Mouse (Mus musculus) CH12.LX (cell line): ENCODE measurements at regions not wholly inside any gene's neighbourhood (a gene's known extent, or its start where the extent isn't known, plus 50 kb on each side); places are given as distances from the start of the nearest gene placed in this dataset.
A peak's percentile ranks its signal among the peaks of the same experiment; 100 is the strongest.

Experiments
- DNase-seq: peaks from one replicate; pipeline ENCODE4 v3.0.0-alpha.2; 2013; ENCODE audit errors: extremely low read depth
- H3K27ac ChIP-seq: 2 replicates; pipeline ENCODE4 v1.5.1; 2012; ENCODE audit warnings: low read depth, mild to moderate bottlenecking, control low read depth, moderate library complexity; ENCODE audit not compliant: insufficient read depth
- H3K27me3 ChIP-seq: replicated peaks from 2 replicates; pipeline ENCODE3; 2012; ENCODE audit warnings: inconsistent platforms
- H3K36me3 ChIP-seq, 2 experiments: replicated peaks in 1 of 2; 2 replicates each; pipeline versions ENCODE3 to v1.6.1; 2012; ENCODE audit warnings: inconsistent platforms in 1 of 2, low read length in 1 of 2, mild to moderate bottlenecking in 1 of 2, mixed read lengths in 1 of 2, moderate library complexity in 1 of 2; ENCODE audit not compliant: control insufficient read depth in 1 of 2, insufficient read depth in 1 of 2
- H3K4me1 ChIP-seq, 2 experiments: 2 replicates each; pipeline ENCODE4 v1.6.1; 2012; ENCODE audit warnings: inconsistent platforms in 1 of 2, moderate library complexity in 1 of 2; ENCODE audit not compliant: insufficient read depth in 2 of 2, control insufficient read depth in 1 of 2
- H3K4me2 ChIP-seq: 2 replicates; pipeline ENCODE4 v1.6.1; 2012; ENCODE audit warnings: low read depth, mild to moderate bottlenecking, control low read depth; ENCODE audit not compliant: poor library complexity, insufficient read depth, severe bottlenecking
- H3K4me3 ChIP-seq, 3 experiments: fragments of 150-350 bp in 1 of 3; sonication (generic) in 1 of 3; replicated peaks in 1 of 3; 2 replicates each; pipeline versions ENCODE3 to v1.5.1; 2011 to 2012; ENCODE audit warnings: low read depth in 2 of 3, low read length in 2 of 3, mild to moderate bottlenecking in 2 of 3, moderate library complexity in 2 of 3, control low read depth in 1 of 3, improper control_type of control experiment in 1 of 3, inconsistent platforms in 1 of 3, mixed read lengths in 1 of 3; ENCODE audit not compliant: poor library complexity in 1 of 3
- H3K79me2 ChIP-seq: replicated peaks from 2 replicates; pipeline ENCODE4 v1.6.1; 2012; ENCODE audit warnings: mild to moderate bottlenecking, moderate library complexity; ENCODE audit not compliant: control insufficient read depth, poor library complexity, insufficient read depth, severe bottlenecking; ENCODE audit errors: extremely low read depth
- H3K9ac ChIP-seq: 2 replicates; pipeline ENCODE4 v1.6.1; 2012; ENCODE audit warnings: low read depth, mild to moderate bottlenecking, control low read depth, moderate library complexity; ENCODE audit not compliant: insufficient read depth
- H3K9me3 ChIP-seq: replicated peaks from 2 replicates; pipeline ENCODE3; 2012; ENCODE audit warnings: low read length, inconsistent platforms, mixed read lengths
- CTCF ChIP-seq, 2 experiments: IDR thresholded peaks in 1 of 2; conservative IDR thresholded peaks in 1 of 2; 2 replicates each; pipeline ENCODE4 v1.5.1; 2011 to 2012; ENCODE audit warnings: low read depth in 2 of 2, low read length in 2 of 2, improper control_type of control experiment in 1 of 2, inconsistent platforms in 1 of 2, mild to moderate bottlenecking in 1 of 2, moderate library complexity in 1 of 2
- ELF1 ChIP-seq: IDR thresholded peaks from 2 replicates; pipeline ENCODE4 v1.6.1; 2014; ENCODE audit warnings: low read depth, mild to moderate bottlenecking, inconsistent platforms, low read length, improper control_type of control experiment
- EP300 ChIP-seq: IDR thresholded peaks from 2 replicates; pipeline ENCODE4 v1.6.1; 2011; ENCODE audit warnings: low read length, improper control_type of control experiment
- ETS1 ChIP-seq: conservative IDR thresholded peaks from 2 replicates; pipeline ENCODE4 v1.6.1; 2012; ENCODE audit warnings: low read depth, mild to moderate bottlenecking, inconsistent platforms, low read length, improper control_type of control experiment, moderate library complexity
- IRF4 ChIP-seq: IDR thresholded peaks from 2 replicates; pipeline ENCODE4 v1.6.1; 2014; ENCODE audit warnings: low read depth, mild to moderate bottlenecking, inconsistent platforms, low read length, improper control_type of control experiment
- KAT2A ChIP-seq: IDR thresholded peaks from 2 replicates; pipeline ENCODE4 v1.6.1; 2012; ENCODE audit warnings: low read length, improper control_type of control experiment, inconsistent platforms; ENCODE audit not compliant: insufficient replicate concordance
- NRF1 ChIP-seq: IDR thresholded peaks from 2 replicates; pipeline ENCODE4 v1.6.1; 2014; ENCODE audit warnings: low read depth, mild to moderate bottlenecking, inconsistent platforms, low read length, improper control_type of control experiment, moderate library complexity
- RAD21 ChIP-seq: IDR thresholded peaks from 2 replicates; pipeline ENCODE4 v1.6.1; 2011; ENCODE audit warnings: low read depth, mild to moderate bottlenecking, low read length, improper control_type of control experiment, moderate library complexity
- SMC3 ChIP-seq: IDR thresholded peaks from 2 replicates; pipeline ENCODE4 v1.6.1; 2011; ENCODE audit warnings: low read depth, low read length, improper control_type of control experiment
- TCF12 ChIP-seq: IDR thresholded peaks from 2 replicates; pipeline ENCODE4 v1.6.1; 2014; ENCODE audit warnings: low read depth, mild to moderate bottlenecking, inconsistent platforms, low read length, improper control_type of control experiment
- USF2 ChIP-seq: conservative IDR thresholded peaks from 2 replicates; pipeline ENCODE4 v1.6.1; 2011; ENCODE audit warnings: low read depth, low read length, improper control_type of control experiment
- ZC3H11A ChIP-seq: IDR thresholded peaks from 2 replicates; pipeline ENCODE4 v1.6.1; 2012; ENCODE audit warnings: low read depth, mild to moderate bottlenecking, inconsistent platforms, low read length, improper control_type of control experiment
- ZNF384 ChIP-seq: IDR thresholded peaks from 2 replicates; pipeline ENCODE4 v1.6.1; 2012; ENCODE audit warnings: low read depth, low read length, improper control_type of control experiment, inconsistent platforms
- dilution Hi-C: fragments of 300-500 bp; cut with MboI; formaldehyde crosslinking; loops from 2 replicates; pipeline ENCODE4 v1.14.3; 2020; ENCODE audit warnings: low sequenced_read_pairs; ENCODE audit not compliant: extremely low pct_unique_long_range_greater_than_20kb, extremely low pct_ligation_motif_present
- in situ Hi-C: fragments of 300-500 bp; cut with MboI; formaldehyde crosslinking; loops from 3 replicates; pipeline ENCODE4 v1.14.3; 2019; ENCODE audit warnings: low sequenced_read_pairs, low pct_ligation_motif_present, low pct_unique_long_range_greater_than_20kb, mixed read lengths

DNA sequence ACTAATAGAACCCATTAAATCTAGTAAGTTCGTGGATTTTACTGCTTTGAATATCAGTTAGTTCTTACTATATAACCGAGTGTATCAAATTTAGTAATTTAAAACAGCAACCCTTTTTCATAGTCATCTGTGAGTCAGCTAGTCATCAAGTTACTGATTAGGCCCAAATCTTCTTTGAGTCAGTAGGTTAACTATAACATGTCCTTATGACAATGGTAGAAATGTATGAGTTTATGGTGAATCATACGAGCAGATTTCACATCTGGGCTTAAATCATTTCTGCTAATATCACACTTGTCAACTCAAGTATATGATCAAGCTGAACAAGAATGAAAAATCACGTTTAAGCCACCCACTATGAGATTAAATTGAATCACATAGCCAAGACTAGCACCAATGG is 226.7 kb upstream of the Arx start:
- Histone ChIP-seq H3K79me2 (no peaks in the 10 kb centered on the region), H3K27ac (no peak overlapping the region), H3K4me3 (no peak overlapping the region), H3K27me3 (no peaks in the 10 kb centered on the region), H3K4me1 (no peaks in the 10 kb centered on the region), H3K36me3 (no peaks in the 10 kb centered on the region), H3K9me3 (no peaks in the 10 kb centered on the region), H3K4me2 (no peak overlapping the region), H3K9ac (no peak overlapping the region)
- no peak for DNase-seq
- in situ Hi-C loops (no loop called here), dilution Hi-C loops (no loop called here)
- TF ChIP-seq USF2: no peak
- no peak for TF ChIP-seq TCF12
- no peak for TF ChIP-seq KAT2A
- no peak for TF ChIP-seq ZNF384
- TF ChIP-seq ETS1: no peak
- TF ChIP-seq EP300: no peak
- TF ChIP-seq ELF1: no peak

DNA sequence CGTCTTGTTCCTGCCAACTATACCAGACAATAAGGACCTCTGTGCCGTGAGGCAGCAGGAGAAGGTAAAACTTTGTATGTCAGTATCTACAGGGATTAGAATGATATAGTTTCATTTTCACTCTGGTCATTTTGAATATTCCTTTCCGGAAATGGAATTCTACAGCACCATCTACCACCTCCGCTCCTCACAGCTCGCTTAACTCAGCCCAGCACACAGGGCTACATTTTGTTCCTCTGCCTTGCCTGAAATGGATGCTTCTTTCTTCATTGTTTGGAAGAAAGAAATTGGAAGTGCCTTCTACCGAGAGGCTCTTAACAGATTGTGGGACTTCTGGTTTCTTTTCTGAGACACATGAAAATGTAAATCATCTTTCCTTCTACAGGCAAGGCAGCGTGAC is 217.4 kb upstream of the Arx start:
- Histone ChIP-seq H3K9me3 (no peaks in the 10 kb centered on the region), H3K4me1 (no peaks in the 10 kb centered on the region), H3K9ac (no peak overlapping the region)
- dilution Hi-C loops: no loop called here
- TF ChIP-seq ZC3H11A (no peak), IRF4 (no peak), NRF1 (no peak), KAT2A (no peak)
- TF ChIP-seq, all 38 proteins: peak for 0
- in situ Hi-C loops: no loop called here
- H3K4me2 ChIP-seq: peak overlapping the region; percentile 78
- H3K4me3 ChIP-seq: peak overlapping the region in 1 of 3 experiments; percentile 41
- H3K36me3 ChIP-seq: no peaks in the 10 kb centered on the region
- no peak overlapping the region for H3K27ac ChIP-seq
- no peaks in the 10 kb centered on the region for H3K27me3 ChIP-seq
- DNase-seq: no peak
- H3K79me2 ChIP-seq: no peaks in the 10 kb centered on the region

DNA sequence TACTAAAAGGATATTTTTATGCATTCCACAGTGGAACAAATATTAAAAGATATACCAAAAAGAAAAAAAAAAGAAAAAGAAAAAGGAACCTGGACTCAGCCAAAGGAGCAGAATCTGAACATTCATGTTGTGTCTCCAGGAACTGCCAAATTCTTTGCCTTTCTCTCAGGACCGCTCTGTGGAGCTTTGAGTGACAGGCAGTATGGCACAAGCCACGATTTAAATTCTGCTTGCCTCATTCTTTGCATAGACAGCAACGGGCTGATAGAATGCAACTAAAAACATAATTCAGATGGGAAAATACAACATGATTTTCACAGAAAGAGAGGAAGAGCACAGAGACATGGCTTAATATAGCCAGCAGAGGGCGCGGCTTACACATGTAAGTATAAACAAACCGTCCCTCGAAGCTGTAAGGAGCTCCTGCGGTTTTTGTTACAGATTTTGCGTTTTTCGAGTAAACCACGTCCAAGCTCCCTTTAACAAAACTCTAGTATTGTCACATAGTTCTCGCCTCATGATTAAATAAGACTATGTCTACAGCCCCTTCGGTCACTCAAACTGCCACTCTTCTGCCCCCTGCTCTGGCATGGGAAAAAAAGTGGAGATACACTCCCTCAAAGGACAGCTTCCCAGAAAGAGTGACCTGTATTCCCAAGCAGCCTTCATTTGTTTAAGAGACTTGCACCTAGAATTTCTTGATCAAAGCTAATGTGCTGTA is 216.5 kb upstream of the Arx start:
- no peaks in the 10 kb centered on the region for H3K27me3 ChIP-seq
- H3K27ac ChIP-seq: no peak overlapping the region
- no peaks in the 10 kb centered on the region for H3K4me1 ChIP-seq
- peak; percentile 67 for DNase-seq
- dilution Hi-C loops (no loop called here), in situ Hi-C loops (no loop called here)
- H3K36me3 ChIP-seq: no peaks in the 10 kb centered on the region
- TF ChIP-seq RAD21 (peak; percentile 65), CTCF (conservative IDR thresholded peaks at IDR 0.05 in 1 of 2, IDR thresholded peaks at IDR 0.05 in 1 of 2; ENCODE audit: low read depth in 2 of 2, low read length in 2 of 2) (peak in 1 of 2 experiments; percentile 68; a peak in 2 of 4 replicates), ZC3H11A (no peak), ZNF384 (no peak), SMC3 (peak; percentile 40; the same call in 1 of the 2 replicates)
- H3K4me3 ChIP-seq: no peak overlapping the region
- no peaks in the 10 kb centered on the region for H3K9me3 ChIP-seq
- no peak overlapping the region; the same call in 1 of the 2 replicates for H3K9ac ChIP-seq
- H3K4me2 ChIP-seq: peak overlapping the region; percentile 71
- no peaks in the 10 kb centered on the region for H3K79me2 ChIP-seq
